13 mouse cellular contexts compared by ENCODE assay signal in genomic region chr9:78126007-78126406, GRCm38 (mm10). TPM values are rescaled to one million over a fixed set of nuclear protein-coding genes. Genes with fewer than 3 reads are reported as not detected.
A peak's percentile ranks its signal among the peaks of the same experiment; 100 is the strongest.
DNase-seq lines count a peak whose midpoint lies in the region; ATAC-seq and TF ChIP-seq lines count a peak whose summit lies in the region.
"Had no signal": no experiment of that assay in that cellular context is flagged by ENCODE, and none has a peak within 500 bp of the region (broad histone marks: within the 10 kb centered on the region; RNA-seq: fewer than 3 reads in every experiment).

No protein-coding gene starts in this region.

- no peak for TF ChIP-seq POLR2A in brain, embryonic 14.5 days (IDR thresholded peaks at IDR 0.05; ENCODE audit: borderline replicate concordance, extremely low read depth, insufficient read depth, insufficient read length, poor library complexity, severe bottlenecking)

- H3K4me1 ChIP-seq in embryonic facial prominence, embryonic 12.5 days = no peaks in the 10 kb centered on the region
- H3K4me1 ChIP-seq in embryonic facial prominence, embryonic 10.5 days = peaks cover 13% of the 10 kb centered on the region
- H3K4me1 ChIP-seq in hindbrain, embryonic 16.5 days (ENCODE audit: control insufficient read depth, insufficient read depth, low read depth, low read length) = peaks cover 9% of the 10 kb centered on the region
- peaks cover 29% of the 10 kb centered on the region for H3K4me1 ChIP-seq in neural tube, embryonic 13.5 days (replicated peaks)

- WGBS in embryonic facial prominence, embryonic 12.5 days = 64% methylated on average over 6 of the region's 6 CpGs
- WGBS in embryonic facial prominence, embryonic 10.5 days = 77% methylated on average over 6 of the region's 6 CpGs
- WGBS in hindbrain, embryonic 16.5 days = 58% methylated on average over 6 of the region's 6 CpGs
- 62% methylated on average over 6 of the region's 6 CpGs for WGBS in neural tube, embryonic 13.5 days

- intact Hi-C loops in heart, postnatal 36 days (cut with DNase I) = no loop called here

- H3K4me2 ChIP-seq in embryonic facial prominence, embryonic 12.5 days (replicated peaks) = no peak overlapping the region
- no peak overlapping the region for H3K4me2 ChIP-seq in hindbrain, embryonic 16.5 days (ENCODE audit: low read length)
- no peak overlapping the region for H3K4me2 ChIP-seq in neural tube, embryonic 13.5 days
- H3K4me2 ChIP-seq: heart, embryonic 11.5 days had no signal

- H3K27ac ChIP-seq in embryonic facial prominence, embryonic 12.5 days = no peak overlapping the region
- H3K27ac ChIP-seq in embryonic facial prominence, embryonic 10.5 days (replicated peaks) = no peak overlapping the region
- H3K27ac ChIP-seq in hindbrain, embryonic 16.5 days (ENCODE audit: low read depth, low read length) = peak overlapping the region; percentile 19; the same call in 1 of the 2 replicates
- peak overlapping the region; percentile 66 for H3K27ac ChIP-seq in neural tube, embryonic 13.5 days (replicated peaks)

- ATAC-seq in embryonic facial prominence, embryonic 12.5 days (ENCODE audit: insufficient number of reproducible peaks, insufficient read depth, low FRiP score, low TSS enrichment) = 0 out of 2 replicates have a peak, but pooled peaks have one; percentile 28
- peak; percentile 48 for ATAC-seq in hindbrain, embryonic 16.5 days
- no peak for ATAC-seq in neural tube, embryonic 13.5 days (ENCODE audit: low read depth)
- ATAC-seq: lung, postnatal 0 days had no signal

- peaks cover 9% of the 10 kb centered on the region; the same call in 1 of the 2 replicates for H3K36me3 ChIP-seq in embryonic facial prominence, embryonic 12.5 days
- H3K36me3 ChIP-seq in embryonic facial prominence, embryonic 10.5 days (replicated peaks) = peaks cover 69% of the 10 kb centered on the region
- no peaks in the 10 kb centered on the region for H3K36me3 ChIP-seq in hindbrain, embryonic 16.5 days (ENCODE audit: control insufficient read depth, insufficient read depth, low read length)
- peaks cover 30% of the 10 kb centered on the region for H3K36me3 ChIP-seq in neural tube, embryonic 13.5 days

- no peak for TF ChIP-seq CTCF in brain, embryonic 14.5 days (IDR thresholded peaks at IDR 0.05; ENCODE audit: borderline replicate concordance, extremely low read depth, insufficient read depth, insufficient read length)

- H3K4me3 ChIP-seq in embryonic facial prominence, embryonic 12.5 days = no peak overlapping the region
- no peak overlapping the region for H3K4me3 ChIP-seq in embryonic facial prominence, embryonic 10.5 days
- no peak overlapping the region for H3K4me3 ChIP-seq in hindbrain, embryonic 16.5 days (ENCODE audit: low read length)
- no peak overlapping the region for H3K4me3 ChIP-seq in neural tube, embryonic 13.5 days

- H3K9me3 ChIP-seq in embryonic facial prominence, embryonic 12.5 days = no peaks in the 10 kb centered on the region
- no peaks in the 10 kb centered on the region for H3K9me3 ChIP-seq in embryonic facial prominence, embryonic 10.5 days
- no peaks in the 10 kb centered on the region for H3K9me3 ChIP-seq in hindbrain, embryonic 16.5 days (ENCODE audit: control insufficient read depth, low read length)
- H3K9me3 ChIP-seq in neural tube, embryonic 13.5 days = no peaks in the 10 kb centered on the region

- no peaks in the 10 kb centered on the region for H3K27me3 ChIP-seq in embryonic facial prominence, embryonic 12.5 days
- no peaks in the 10 kb centered on the region for H3K27me3 ChIP-seq in embryonic facial prominence, embryonic 10.5 days (replicated peaks; ENCODE audit: low read depth, poor library complexity, severe bottlenecking)
- H3K27me3 ChIP-seq in hindbrain, embryonic 16.5 days (replicated peaks; ENCODE audit: control insufficient read depth, insufficient read depth, low read length) = no peaks in the 10 kb centered on the region
- no peaks in the 10 kb centered on the region for H3K27me3 ChIP-seq in neural tube, embryonic 13.5 days

- DNase-seq in embryonic facial prominence, embryonic 10.5 days (ENCODE audit: low spot score) = no peak
- DNase-seq in brain, embryonic 14.5 days (ENCODE audit: low read depth) = peak; percentile 49
- DNase-seq in spleen, adult 18-20 months = no peak
- DNase-seq in ovary, postnatal 10 days (ENCODE audit: low spot score) = no peak
- DNase-seq in heart, postnatal 36 days = no peak
- DNase-seq: adrenal gland, postnatal 10 days; gastrocnemius, postnatal 10 days; kidney, postnatal 4 days had no signal

- H3K9ac ChIP-seq in embryonic facial prominence, embryonic 12.5 days = no peak overlapping the region
- no peak overlapping the region for H3K9ac ChIP-seq in hindbrain, embryonic 16.5 days (ENCODE audit: low read depth, low read length)
- H3K9ac ChIP-seq in neural tube, embryonic 13.5 days = 0 out of 2 replicates have a peak overlapping the region, but pooled peaks have one; percentile 27

RNA-seq across cellular contexts. Expression of gene Ick, which starts 17.0 kb away (rescaled TPM):
- 32.0 and 33.1 TPM in 2 replicates for polyA plus RNA-seq in embryonic facial prominence, embryonic 12.5 days (2016; fragmentation: Nextera tagmentation; extraction: Ambion mirVana)
- 38.1 and 40.6 TPM in 2 replicates for polyA plus RNA-seq in embryonic facial prominence, embryonic 10.5 days (2016; fragmentation: Nextera tagmentation; extraction: Ambion mirVana)
- 45.0 and 55.6 TPM in 2 replicates for polyA plus RNA-seq in brain, embryonic 14.5 days (2012; rRNA removed)
- 31.8 and 36.7 TPM in 2 replicates for polyA plus RNA-seq in hindbrain, embryonic 16.5 days (2015; fragmentation: Nextera tagmentation; extraction: Ambion mirVana)
- polyA plus RNA-seq in neural tube, embryonic 13.5 days (2015; fragmentation: Nextera tagmentation; extraction: Ambion mirVana) = 37.3 and 40.5 TPM in 2 replicates
- total RNA-seq in heart, postnatal 36 days (2021) = 10 to 100 TPM; 13.7 to 15.3 TPM

RNA-seq across cellular contexts. Expression of gene Fbxo9, which starts 17.1 kb away (rescaled TPM):
- 42.9 and 43.1 TPM in 2 replicates for polyA plus RNA-seq in embryonic facial prominence, embryonic 12.5 days (2016; fragmentation: Nextera tagmentation; extraction: Ambion mirVana)
- polyA plus RNA-seq in embryonic facial prominence, embryonic 10.5 days (2016; fragmentation: Nextera tagmentation; extraction: Ambion mirVana) = 22.9 and 24.7 TPM in 2 replicates
- 61.9 and 77.0 TPM in 2 replicates for polyA plus RNA-seq in brain, embryonic 14.5 days (2012; rRNA removed)
- polyA plus RNA-seq in hindbrain, embryonic 16.5 days (2015; fragmentation: Nextera tagmentation; extraction: Ambion mirVana) = 79.8 and 88.4 TPM in 2 replicates
- 67.7 and 70.0 TPM in 2 replicates for polyA plus RNA-seq in neural tube, embryonic 13.5 days (2015; fragmentation: Nextera tagmentation; extraction: Ambion mirVana)
- total RNA-seq in heart, postnatal 36 days (2021) = 10 to 100 TPM; 49.9 to 52.5 TPM

RNA-seq across cellular contexts. Expression of gene Gsta4, which starts 56.6 kb away (rescaled TPM):
- polyA plus RNA-seq in embryonic facial prominence, embryonic 12.5 days (2016; fragmentation: Nextera tagmentation; extraction: Ambion mirVana) = 100.0 and 102 TPM in 2 replicates
- 102 and 107 TPM in 2 replicates for polyA plus RNA-seq in embryonic facial prominence, embryonic 10.5 days (2016; fragmentation: Nextera tagmentation; extraction: Ambion mirVana)
- 10.6 and 14.7 TPM in 2 replicates for polyA plus RNA-seq in brain, embryonic 14.5 days (2012; rRNA removed)
- 28.5 and 30.6 TPM in 2 replicates for polyA plus RNA-seq in hindbrain, embryonic 16.5 days (2015; fragmentation: Nextera tagmentation; extraction: Ambion mirVana)
- 29.2 and 35.4 TPM in 2 replicates for polyA plus RNA-seq in neural tube, embryonic 13.5 days (2015; fragmentation: Nextera tagmentation; extraction: Ambion mirVana)
- total RNA-seq in heart, postnatal 36 days (2021) = 10 to 100 TPM; 88.6 to 98.7 TPM

Comparison
In these comparisons a context has a peak if more than half of its experiments do, and no peak if none do; other contexts are left out.
1. H3K27ac ChIP-seq: peak in hindbrain, embryonic 16.5 days (single experiment) and neural tube, embryonic 13.5 days (single experiment); none in embryonic facial prominence, embryonic 12.5 days (single experiment) and embryonic facial prominence, embryonic 10.5 days (single experiment).